Mouse (Mus musculus): ENCODE data around the gene Slc9a1. TPM values are rescaled to one million over a fixed set of nuclear protein-coding genes. Genes with fewer than 3 reads are reported as not detected.
A peak's percentile ranks its signal among the peaks of the same experiment; 100 is the strongest.

The Slc9a1 gene
- polyA plus RNA-seq, 1 experiment: 39.4 TPM

DNA sequence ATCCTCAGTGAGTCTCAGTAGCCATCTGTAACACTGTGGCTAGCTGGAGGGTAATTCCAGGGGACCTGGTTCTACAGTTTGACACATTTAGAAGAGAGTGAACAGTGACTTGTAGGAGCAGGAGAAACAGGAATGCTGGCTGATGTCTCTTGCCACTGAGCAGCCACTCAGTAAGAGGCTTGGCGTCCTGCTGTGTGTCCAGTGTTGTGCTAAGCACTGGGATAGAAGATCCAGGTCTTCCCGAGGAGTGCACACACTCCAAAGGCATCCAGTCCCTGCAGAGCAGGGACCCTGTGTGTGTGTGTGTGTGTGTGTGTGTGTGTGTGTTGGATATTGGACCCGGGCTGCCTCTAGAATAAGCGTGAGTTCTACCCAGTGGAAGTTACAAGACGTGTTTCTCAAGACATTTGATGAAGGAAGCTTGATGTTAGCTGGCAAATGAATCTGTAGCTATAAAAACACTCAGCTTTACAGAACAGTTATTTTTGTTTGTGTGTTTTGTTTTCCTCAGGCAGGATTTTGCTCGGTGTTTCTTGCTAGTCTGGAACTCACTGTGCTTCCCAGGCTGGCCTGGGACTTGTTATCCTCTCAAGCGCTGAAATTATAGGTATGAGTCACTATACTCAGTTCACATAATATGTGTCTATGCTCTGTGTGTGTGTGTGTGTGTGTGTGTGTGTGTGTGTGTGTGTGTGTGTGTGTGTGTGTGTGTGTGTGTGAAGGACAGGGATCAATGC is 16.7 kb downstream of the Slc9a1 start:
- no peak overlapping the region for H3K4me3 ChIP-seq (ENCODE audit: extremely low read depth, insufficient read depth, insufficient read length)
- TF ChIP-seq CTCF (IDR thresholded peaks at IDR 0.05; ENCODE audit: extremely low read depth, insufficient read depth, insufficient read length, insufficient replicate concordance): no peak
- TF ChIP-seq POLR2A (IDR thresholded peaks at IDR 0.05; ENCODE audit: low read depth, low read length): no peak
- no peaks in the 10 kb centered on the region for H3K27me3 ChIP-seq (ENCODE audit: control insufficient read depth, insufficient read depth, low read length)
- peaks cover 3% of the 10 kb centered on the region; the same call in 1 of the 2 replicates for H3K4me1 ChIP-seq (ENCODE audit: control insufficient read depth, insufficient read depth, insufficient read length)
- no peak overlapping the region for H3K27ac ChIP-seq (ENCODE audit: insufficient read depth, low read length)
- 93% methylated on average over 7 of the region's 7 CpGs for WGBS
- peaks cover 2% of the 10 kb centered on the region; the same call in 1 of the 2 replicates for H3K36me3 ChIP-seq (ENCODE audit: control insufficient read depth, insufficient read depth, low read length)
- DNase-seq (ENCODE audit: low read depth in 1 of 2, low spot score in 2 of 2): no peak

DNA sequence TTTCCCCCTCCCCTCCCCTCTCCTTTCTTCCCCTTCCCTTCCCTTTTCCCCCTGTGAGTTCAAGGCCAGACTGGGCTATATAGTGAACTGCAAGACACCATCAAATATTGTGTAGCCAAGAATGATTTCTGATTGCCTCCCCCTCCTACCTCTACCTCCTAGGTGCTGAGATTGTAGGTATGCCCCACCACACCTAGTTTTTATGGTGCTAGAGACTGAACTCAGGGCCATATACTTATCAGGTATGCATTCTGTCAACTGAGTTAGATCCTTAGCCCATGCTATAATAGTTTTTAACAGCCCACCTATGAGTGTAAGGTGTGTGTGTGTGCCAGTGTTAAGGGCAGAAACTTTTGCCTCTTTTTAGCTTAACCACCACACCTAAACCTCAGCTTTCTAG is 17.5 kb downstream of the Slc9a1 start:
- no peak for DNase-seq (ENCODE audit: low read depth in 1 of 2, low spot score in 2 of 2)
- no peak overlapping the region for H3K27ac ChIP-seq (ENCODE audit: insufficient read depth, low read length)
- H3K27me3 ChIP-seq (ENCODE audit: control insufficient read depth, insufficient read depth, low read length): no peaks in the 10 kb centered on the region
- H3K36me3 ChIP-seq (ENCODE audit: control insufficient read depth, insufficient read depth, low read length): peaks cover 2% of the 10 kb centered on the region; the same call in 1 of the 2 replicates
- H3K4me1 ChIP-seq (ENCODE audit: control insufficient read depth, insufficient read depth, insufficient read length): peaks cover 7% of the 10 kb centered on the region; the same call in 1 of the 2 replicates
- TF ChIP-seq POLR2A (IDR thresholded peaks at IDR 0.05; ENCODE audit: low read depth, low read length) (no peak), CTCF (IDR thresholded peaks at IDR 0.05; ENCODE audit: extremely low read depth, insufficient read depth, insufficient read length, insufficient replicate concordance) (no peak)
- H3K4me3 ChIP-seq (ENCODE audit: extremely low read depth, insufficient read depth, insufficient read length): no peak overlapping the region

DNA sequence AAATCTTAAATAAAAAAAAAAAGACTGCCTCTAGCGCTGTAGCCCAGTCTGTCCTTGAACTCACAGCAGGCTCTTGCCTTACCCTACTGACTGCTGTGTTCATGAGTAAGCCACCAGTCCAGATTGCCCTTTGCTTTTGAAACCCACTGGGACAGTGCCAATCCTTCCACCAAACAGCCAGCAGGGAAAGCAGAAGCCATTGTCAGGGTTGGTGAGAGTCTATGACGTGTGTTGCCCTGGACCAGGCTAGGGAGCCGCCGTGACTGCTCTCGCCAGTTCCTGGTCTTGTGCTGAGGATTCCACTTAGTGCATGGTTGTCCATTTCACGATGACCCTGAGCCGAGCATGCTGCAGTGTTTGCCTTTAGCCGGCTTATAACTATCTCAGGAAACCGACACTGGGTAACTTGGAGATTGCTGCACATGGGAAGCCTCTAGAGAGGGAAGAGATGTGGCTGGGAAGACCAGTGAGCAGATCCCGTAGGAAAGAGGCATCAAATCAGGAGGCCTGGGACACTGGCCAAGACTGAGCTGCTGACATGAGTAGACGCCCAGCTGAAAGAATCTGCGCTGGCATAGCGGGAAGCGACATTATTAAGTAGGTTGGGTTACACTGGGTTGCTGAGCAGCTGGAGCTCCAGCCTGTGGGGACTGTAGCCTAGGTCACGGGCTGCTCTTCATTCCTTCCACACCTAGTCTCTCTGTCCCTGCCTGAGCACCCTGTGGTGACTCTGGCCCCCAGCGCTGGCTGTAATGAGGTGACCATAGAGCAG is 19.5 kb downstream of the Slc9a1 start:
- H3K36me3 ChIP-seq (ENCODE audit: control insufficient read depth, insufficient read depth, low read length): peaks cover 2% of the 10 kb centered on the region; the same call in 1 of the 2 replicates
- no peak for DNase-seq (ENCODE audit: low read depth in 1 of 2, low spot score in 2 of 2)
- TF ChIP-seq CTCF (IDR thresholded peaks at IDR 0.05; ENCODE audit: extremely low read depth, insufficient read depth, insufficient read length, insufficient replicate concordance): no peak
- no peak for TF ChIP-seq POLR2A (IDR thresholded peaks at IDR 0.05; ENCODE audit: low read depth, low read length)
- H3K4me3 ChIP-seq (ENCODE audit: extremely low read depth, insufficient read depth, insufficient read length): no peak overlapping the region
- no peaks in the 10 kb centered on the region for H3K27me3 ChIP-seq (ENCODE audit: control insufficient read depth, insufficient read depth, low read length)
- 86% methylated on average over 16 of the region's 16 CpGs for WGBS
- peaks cover 7% of the 10 kb centered on the region; the same call in 1 of the 2 replicates for H3K4me1 ChIP-seq (ENCODE audit: control insufficient read depth, insufficient read depth, insufficient read length)
- no peak overlapping the region for H3K27ac ChIP-seq (ENCODE audit: insufficient read depth, low read length)

DNA sequence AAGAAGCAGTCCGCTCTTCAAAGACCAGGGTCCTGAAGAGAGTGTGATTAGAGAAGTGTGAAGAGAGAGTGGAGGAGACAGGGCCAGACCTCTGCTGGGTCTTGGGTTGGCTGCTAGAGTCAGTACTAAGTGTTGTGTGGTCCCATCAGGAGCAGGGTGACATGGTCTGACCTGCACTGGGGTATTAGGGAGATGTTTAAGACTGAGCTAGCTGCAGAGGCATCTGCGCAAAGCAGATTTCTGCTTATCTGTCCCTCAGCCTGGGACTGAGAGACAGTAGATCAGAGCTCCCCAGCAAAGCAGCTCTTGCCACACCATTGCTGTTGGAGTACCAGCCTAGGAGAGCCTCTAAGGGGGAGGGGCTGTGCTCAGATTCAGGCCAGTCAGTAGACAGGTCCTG is 20.5 kb downstream of the Slc9a1 start:
- Histone ChIP-seq H3K36me3 (ENCODE audit: control insufficient read depth, insufficient read depth, low read length) (peaks cover 2% of the 10 kb centered on the region; the same call in 1 of the 2 replicates), H3K27me3 (ENCODE audit: control insufficient read depth, insufficient read depth, low read length) (no peaks in the 10 kb centered on the region), H3K4me1 (ENCODE audit: control insufficient read depth, insufficient read depth, insufficient read length) (peaks cover 7% of the 10 kb centered on the region; the same call in 1 of the 2 replicates), H3K4me3 (ENCODE audit: extremely low read depth, insufficient read depth, insufficient read length) (no peak overlapping the region), H3K27ac (ENCODE audit: insufficient read depth, low read length) (peak overlapping the region; percentile 29; the same call in 1 of the 2 replicates)
- no peak for DNase-seq (ENCODE audit: low read depth in 1 of 2, low spot score in 2 of 2)
- 77% methylated on average over 2 of the region's 2 CpGs for WGBS
- TF ChIP-seq CTCF (IDR thresholded peaks at IDR 0.05; ENCODE audit: extremely low read depth, insufficient read depth, insufficient read length, insufficient replicate concordance) (no peak), POLR2A (IDR thresholded peaks at IDR 0.05; ENCODE audit: low read depth, low read length) (no peak)

GRCm38 (mm10) chr4:133390585-133390984 is 21.1 kb downstream of the Slc9a1 start:
- H3K4me1 ChIP-seq (ENCODE audit: control insufficient read depth, insufficient read depth, insufficient read length): peaks cover 7% of the 10 kb centered on the region; the same call in 1 of the 2 replicates
- TF ChIP-seq CTCF (IDR thresholded peaks at IDR 0.05; ENCODE audit: extremely low read depth, insufficient read depth, insufficient read length, insufficient replicate concordance) (no peak), POLR2A (IDR thresholded peaks at IDR 0.05; ENCODE audit: low read depth, low read length) (no peak)
- H3K27me3 ChIP-seq (ENCODE audit: control insufficient read depth, insufficient read depth, low read length): no peaks in the 10 kb centered on the region
- H3K4me3 ChIP-seq (ENCODE audit: extremely low read depth, insufficient read depth, insufficient read length): no peak overlapping the region
- DNase-seq (ENCODE audit: low read depth in 1 of 2, low spot score in 2 of 2): no peak
- 73% methylated on average over 6 of the region's 6 CpGs for WGBS
- no peaks in the 10 kb centered on the region for H3K36me3 ChIP-seq (ENCODE audit: control insufficient read depth, insufficient read depth, low read length)
- H3K27ac ChIP-seq (ENCODE audit: insufficient read depth, low read length): peak overlapping the region; percentile 30; the same call in 1 of the 2 replicates

DNA sequence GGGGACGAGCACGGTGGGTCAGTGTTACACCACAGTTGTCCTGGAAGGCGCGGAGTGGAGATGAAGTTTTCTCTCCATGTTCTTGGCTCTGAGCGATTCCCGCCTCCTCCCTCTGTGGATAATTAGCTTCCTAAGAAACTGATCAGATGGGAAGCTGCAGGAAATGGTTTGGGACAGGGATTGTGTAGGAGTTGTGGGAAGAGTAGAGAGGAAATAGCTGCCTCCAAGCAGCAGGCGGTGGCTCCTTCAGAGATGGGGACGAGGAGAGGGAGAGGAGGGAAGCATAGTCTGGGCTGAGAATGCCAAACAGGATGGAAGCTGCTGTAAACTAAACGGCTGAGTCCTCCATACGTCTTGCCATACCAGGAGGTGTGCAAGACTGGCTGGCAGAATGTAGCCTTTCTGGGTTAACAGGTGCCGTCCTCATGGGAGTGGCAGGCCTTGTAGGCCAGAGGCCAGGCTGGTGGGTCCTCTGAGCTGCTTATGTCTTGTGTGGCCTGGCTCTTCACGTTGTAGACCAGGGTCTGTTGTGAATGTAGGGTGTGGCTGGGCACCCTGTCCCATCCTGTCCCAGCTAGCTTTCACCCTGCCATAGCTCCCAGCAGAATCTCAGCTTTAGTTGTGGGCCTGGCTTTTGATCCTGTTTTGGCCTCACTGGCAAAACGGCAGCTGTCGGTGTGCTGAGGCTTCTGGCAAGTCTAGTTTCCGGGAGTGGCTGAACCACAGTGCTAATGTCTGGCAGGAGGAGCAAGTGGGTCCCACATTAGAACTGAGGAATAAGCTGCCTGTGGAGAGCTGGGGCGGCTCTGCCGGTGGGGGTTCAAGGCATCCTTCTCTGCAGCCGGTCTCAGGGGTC is 21.9 kb downstream of the Slc9a1 start:
- Histone ChIP-seq H3K36me3 (ENCODE audit: control insufficient read depth, insufficient read depth, low read length) (no peaks in the 10 kb centered on the region), H3K27ac (ENCODE audit: insufficient read depth, low read length) (peak overlapping the region; percentile 48), H3K27me3 (ENCODE audit: control insufficient read depth, insufficient read depth, low read length) (no peaks in the 10 kb centered on the region), H3K4me3 (ENCODE audit: extremely low read depth, insufficient read depth, insufficient read length) (no peak overlapping the region), H3K4me1 (ENCODE audit: control insufficient read depth, insufficient read depth, insufficient read length) (peaks cover 7% of the 10 kb centered on the region; the same call in 1 of the 2 replicates)
- no peak for DNase-seq (ENCODE audit: low read depth in 1 of 2, low spot score in 2 of 2)
- TF ChIP-seq CTCF (IDR thresholded peaks at IDR 0.05; ENCODE audit: extremely low read depth, insufficient read depth, insufficient read length, insufficient replicate concordance) (no peak), POLR2A (IDR thresholded peaks at IDR 0.05; ENCODE audit: low read depth, low read length) (no peak)
- WGBS: 66% methylated on average over 18 of the region's 18 CpGs

Measured in spleen, adult 2 months (tissue).